Mouse (Mus musculus) G1E (cell line): ENCODE measurements around the gene Pdlim4.

Experiments
- CTCF ChIP-seq: IDR thresholded peaks from 2 replicates; pipeline ENCODE4 v1.5.1; 2012; ENCODE audit warnings: low read depth, low read length, inconsistent platforms, mixed read lengths
- GATA1 ChIP-seq: IDR thresholded peaks from 2 replicates; pipeline ENCODE4 v1.6.1; 2012; ENCODE audit warnings: borderline replicate concordance, low read length, inconsistent platforms, mixed read lengths

GRCm38 (mm10) chr11:54053090-54053489, 15.7 kb downstream of the Pdlim4 start:
- no peak for TF ChIP-seq GATA1
- TF ChIP-seq CTCF: no peak
